Mouse (Mus musculus) liver, adult (tissue): ENCODE measurements around the gene Icosl.

ENCODE experiments used
- GATA4 ChIP-seq: IDR thresholded peaks from 2 replicates; pipeline ENCODE4 v1.6.1; 2014; ENCODE audit warnings: mild to moderate bottlenecking, low read length; ENCODE audit not compliant: insufficient replicate concordance

The Icosl gene

DNA sequence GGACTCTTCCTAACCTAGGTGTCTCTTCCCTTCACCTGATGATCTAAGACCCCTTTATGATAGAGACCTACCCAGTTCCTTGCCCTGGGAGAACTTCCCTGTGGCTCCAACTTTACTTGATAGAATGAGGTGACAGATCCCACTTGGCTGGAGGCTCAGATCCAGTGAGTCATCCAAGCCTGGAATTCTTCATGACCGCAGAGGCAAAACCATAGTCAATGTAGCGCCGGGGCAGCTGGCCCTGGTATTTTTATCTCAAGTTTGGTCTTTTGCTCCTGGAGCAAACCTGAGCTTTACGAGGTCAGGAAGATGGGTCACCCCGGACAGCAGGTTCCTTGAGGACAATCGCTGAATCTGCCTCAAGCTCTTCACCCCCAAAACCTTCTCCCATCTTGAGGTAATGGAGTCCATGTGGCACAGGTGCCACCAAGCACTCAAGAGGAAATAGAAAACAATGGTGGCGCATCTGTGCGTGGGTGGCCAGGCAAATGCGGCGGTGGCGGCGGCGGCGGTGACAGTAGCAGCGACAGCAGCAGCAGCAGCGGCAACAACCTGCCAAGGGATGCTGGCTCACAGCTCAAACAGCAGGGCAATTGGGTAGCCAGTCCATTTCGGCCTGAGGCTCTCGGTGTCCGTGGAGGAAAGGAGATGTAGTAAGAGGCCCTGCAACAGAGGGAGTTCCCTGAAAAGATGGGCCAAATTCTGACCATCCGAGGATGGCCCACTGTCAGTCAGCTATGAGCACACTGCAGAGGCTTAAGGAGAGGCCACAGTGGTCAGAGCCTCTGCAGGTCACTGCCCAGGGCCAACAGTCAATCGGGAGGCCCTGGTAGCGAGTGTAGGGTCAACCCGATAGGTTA is 23.0 kb downstream of the Icosl start:
- TF ChIP-seq GATA4: no peak

DNA sequence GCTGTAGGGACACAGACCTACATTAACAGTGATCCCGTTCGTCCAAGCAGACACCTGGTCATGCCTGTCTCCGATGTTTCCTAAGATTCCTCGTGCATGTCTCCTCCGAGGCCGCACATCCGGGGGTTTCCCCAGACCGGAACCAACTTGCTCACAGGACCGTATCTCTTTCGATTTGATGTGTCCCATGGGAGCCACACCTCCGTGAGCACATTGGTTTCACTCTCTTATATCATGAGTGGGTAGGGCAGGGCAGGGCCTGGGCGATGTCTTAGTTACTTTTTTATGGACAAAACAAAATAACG is 23.6 kb downstream of the Icosl start:
- TF ChIP-seq GATA4: no peak

DNA sequence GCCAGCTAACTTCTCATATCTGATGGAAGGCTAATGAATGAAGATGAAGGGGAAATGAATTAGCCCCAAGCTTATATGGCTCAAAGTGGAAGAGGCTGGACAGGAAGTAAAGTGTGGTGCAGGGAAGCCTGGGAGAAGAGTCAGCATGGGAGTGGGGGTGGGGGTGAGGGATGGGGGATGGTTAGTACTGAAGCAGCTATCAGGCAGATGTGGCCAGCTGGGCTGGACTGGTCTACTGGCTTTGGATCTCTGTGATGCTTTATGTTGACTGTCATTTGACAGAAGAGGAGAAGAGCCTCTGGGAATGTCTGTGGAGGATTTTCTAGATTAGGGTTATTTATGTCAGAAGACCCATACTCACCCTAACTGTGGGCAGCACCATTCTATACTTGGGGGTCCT is 26.1 kb downstream of the Icosl start:
- no peak for TF ChIP-seq GATA4

DNA sequence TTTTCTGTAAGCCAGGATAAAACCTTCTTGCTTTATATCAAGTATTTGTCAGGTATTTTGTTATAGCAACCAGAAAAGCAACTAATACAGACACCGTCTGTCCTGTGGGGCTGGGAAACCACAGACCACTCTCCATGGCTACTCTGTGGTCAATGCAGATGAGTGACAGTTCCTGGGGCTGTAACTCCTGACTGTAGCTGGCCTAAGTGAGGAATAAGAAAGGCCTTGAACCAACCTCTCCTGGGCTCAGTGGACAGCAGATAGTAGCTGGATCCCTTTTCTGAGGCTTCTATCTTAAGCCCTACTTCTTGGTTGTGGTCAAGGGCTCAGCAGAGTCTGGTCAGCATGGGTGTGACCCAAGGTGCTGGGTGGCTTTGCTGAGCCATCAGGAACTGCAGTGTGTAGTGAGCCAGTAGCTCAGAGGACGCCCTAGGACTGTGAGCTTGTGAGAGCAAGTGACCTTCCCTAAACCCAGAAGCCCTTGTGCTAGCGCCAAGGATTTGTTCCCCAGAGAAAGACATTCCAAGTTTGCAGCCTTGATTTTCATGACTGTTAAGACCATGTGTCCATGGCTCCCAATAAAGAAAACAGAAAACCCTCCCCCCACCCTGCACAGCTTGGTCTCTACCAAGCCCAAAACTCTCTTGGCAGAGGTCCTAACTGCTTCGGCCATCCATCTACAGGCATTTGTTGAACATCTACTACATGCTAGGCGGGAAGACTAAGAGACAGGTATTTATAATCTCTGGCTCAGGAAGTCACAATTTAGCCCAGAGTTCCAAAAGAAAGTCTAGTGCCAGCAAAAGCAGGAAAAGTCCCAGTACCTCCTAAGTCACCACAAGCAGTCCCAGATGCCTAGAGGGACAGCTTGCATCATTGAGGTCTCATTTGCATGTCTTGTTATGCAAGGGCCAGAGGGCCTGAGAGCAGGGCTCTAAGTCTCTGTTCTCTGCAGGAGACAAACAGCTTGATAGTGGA is 27.1 kb downstream of the Icosl start:
- TF ChIP-seq GATA4: no peak

DNA sequence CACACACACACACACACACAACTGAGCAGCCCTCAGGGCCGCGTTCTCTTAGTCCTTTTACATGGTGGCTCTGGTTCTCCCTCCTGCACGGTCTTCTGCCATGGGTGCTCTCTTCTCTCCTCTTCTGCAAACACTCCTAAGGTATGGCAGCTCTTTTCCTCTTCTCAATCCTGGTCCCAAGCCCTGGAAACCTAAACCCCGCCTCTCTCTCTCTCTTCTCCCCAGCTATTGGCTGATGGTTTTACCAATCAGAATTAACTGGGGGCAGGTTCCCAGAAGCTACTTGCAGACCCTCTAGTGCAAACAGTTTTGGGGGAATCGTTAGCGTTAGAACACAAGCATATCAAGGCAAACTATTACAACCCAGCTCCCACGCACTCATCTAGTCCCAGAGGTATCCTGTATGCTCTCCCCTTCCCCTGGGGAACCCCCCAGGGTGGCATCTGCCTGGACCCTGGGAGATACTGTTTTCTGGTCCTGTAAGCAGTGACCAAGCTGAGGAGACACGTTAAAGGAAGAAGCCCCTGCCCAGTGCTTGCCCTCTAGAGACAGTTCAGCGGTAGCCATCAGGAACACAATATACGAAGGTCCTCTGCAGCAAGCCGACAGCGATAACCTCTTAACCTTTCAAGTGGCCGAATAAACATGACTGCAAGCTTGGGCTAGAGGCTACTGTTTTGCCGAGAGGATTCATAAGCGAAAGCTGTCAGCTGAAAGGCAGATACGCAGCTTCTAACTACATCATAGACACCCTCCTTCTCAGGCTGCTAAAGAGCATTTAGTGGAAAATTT is 32.1 kb downstream of the Icosl start:
- TF ChIP-seq GATA4: no peak

DNA sequence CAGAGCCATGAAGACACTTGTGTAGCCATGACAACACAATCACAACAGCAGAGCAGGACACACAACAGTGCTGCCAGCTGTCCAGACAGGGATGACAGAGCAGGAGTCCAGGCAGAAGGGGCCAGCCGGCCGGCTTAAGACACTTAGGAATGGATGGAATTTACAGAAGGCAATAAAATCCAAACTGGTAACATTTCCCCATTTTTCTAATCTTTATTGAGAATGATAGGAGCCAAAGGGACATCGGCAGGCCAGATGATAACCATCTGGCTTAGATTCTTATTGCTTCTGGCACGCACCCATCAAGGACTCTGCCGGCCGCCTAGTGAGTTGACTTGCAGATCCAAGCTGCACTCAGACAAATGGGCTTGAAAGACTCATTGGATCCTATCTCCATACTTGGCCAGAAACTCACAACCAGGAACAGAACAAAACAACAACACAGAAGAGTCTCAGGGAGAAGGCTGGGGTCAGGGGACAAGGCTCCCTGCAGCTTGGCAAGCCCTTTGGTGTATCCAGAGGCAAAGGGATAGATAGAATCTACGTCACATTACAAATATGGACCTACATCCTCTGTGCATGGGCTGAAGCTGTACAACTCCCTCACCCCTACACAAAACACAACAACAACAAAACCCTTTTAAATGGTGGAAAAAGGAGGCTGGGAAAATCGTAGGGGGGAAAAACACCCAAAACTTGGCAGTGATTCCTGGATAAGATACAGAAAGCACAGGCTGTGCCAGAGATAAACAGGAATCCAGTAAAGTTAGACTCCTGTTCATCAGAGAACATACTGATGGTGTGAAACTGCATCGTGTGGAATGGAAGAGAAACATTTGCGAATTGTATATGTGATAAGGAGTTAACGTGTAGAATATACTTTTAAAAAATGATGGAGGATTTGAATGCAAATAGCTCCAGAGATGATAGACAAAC is 35.7 kb downstream of the Icosl start:
- no peak for TF ChIP-seq GATA4

DNA sequence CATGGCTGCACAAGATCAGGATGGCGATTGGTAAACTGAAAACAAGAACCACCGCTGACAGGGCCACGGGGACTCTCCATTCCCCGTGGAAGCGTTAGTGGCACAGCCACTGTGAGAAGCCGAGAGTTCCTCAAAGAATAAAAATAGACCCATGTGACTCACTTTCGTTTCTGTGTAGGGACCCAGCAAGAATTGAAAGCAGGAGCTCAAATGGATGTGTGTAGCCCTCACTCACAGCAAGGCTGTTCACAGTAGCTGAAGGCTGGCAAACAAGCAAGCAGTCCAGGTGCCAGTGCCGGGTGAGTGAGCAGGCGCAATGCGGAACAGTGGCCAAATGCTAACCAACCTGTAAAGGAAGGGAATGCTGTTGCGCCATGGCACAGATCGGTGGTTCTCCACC is 36.4 kb downstream of the Icosl start:
- TF ChIP-seq GATA4: no peak

DNA sequence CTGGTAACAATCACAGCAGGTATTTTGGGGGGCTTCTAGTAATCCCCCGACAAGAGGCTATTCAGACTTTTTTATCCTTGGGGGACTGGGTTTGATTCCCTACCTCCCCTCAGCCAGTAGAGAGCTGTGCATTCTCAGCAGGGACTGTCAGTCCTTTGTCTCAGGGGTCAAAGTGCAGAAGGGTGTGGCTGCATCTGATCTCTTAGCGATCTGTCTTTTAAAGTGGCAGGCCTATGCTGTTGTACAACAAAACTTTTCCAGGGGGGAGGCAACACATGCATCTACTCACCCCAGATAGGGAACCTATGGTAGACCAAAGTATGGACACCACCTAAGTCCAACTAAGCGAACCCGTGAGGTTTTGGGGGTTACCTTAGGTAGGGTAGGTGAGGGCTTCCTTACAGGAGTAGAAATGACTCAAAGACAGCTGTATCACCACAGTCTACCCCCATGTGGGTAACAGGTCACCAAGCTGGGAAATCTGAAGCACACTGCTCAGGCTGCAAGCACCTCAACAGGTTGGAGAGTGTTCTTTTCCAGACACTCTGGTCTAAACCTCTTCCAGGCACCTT is 45.5 kb downstream of the Icosl start:
- no peak for TF ChIP-seq GATA4

DNA sequence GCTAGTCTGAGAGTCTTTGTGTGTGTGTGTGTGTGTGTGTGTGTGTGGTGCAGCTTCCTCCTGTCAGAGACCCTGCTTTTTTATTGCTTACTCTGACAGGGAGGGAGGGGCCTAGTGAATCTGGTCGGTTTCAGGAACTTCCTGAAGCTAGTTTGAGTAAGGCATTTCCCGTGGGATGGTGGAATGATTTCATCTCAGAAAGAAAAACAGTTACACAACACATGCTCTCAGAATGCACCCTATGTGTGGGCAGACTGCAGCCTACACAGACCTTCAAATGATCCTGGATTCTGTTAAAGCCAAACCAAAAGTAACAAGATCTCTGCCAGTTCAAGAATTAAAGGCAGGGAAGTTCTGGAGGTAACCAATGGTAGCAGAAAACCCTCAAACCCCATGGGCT is 46.1 kb downstream of the Icosl start:
- TF ChIP-seq GATA4: no peak

DNA sequence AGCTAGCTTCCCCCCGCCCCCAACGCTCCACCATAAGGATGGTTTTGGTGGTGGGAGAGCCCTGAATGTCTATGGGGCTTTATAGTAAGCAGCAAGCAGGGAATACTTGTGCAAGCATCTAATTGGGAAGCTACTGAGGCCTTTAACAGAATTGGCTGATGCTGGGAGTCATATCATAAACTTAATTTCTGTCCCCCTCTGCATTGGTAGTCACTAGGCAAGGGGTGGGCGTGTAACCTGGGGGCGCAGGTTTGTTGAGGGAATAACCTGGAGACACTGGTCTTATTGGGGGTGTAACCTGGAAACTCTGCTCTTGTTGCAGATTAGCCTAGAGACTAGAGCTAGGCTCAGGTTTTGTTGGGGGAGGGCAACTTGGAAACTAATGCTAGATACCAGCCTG is 50.3 kb downstream of the Icosl start:
- no peak for TF ChIP-seq GATA4

DNA sequence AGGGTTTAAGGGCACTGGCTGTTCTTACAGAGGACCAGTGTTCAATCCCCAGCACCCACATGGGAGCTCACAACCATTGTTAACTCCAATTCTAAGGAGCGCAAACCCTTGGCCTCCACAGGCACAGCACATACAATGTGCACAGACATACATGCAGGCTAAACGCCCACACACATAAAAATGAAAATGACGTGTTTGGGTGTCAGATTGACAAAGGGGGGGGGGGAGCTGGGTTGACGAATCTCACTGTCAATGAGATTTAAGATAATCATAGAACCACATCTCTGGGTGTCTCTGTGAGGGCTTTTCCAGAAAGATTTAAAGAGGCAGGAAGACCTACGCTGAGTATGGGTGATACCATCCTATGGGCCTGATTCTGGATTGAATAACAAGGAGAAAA is 57.2 kb downstream of the Icosl start:
- TF ChIP-seq GATA4: no peak

DNA sequence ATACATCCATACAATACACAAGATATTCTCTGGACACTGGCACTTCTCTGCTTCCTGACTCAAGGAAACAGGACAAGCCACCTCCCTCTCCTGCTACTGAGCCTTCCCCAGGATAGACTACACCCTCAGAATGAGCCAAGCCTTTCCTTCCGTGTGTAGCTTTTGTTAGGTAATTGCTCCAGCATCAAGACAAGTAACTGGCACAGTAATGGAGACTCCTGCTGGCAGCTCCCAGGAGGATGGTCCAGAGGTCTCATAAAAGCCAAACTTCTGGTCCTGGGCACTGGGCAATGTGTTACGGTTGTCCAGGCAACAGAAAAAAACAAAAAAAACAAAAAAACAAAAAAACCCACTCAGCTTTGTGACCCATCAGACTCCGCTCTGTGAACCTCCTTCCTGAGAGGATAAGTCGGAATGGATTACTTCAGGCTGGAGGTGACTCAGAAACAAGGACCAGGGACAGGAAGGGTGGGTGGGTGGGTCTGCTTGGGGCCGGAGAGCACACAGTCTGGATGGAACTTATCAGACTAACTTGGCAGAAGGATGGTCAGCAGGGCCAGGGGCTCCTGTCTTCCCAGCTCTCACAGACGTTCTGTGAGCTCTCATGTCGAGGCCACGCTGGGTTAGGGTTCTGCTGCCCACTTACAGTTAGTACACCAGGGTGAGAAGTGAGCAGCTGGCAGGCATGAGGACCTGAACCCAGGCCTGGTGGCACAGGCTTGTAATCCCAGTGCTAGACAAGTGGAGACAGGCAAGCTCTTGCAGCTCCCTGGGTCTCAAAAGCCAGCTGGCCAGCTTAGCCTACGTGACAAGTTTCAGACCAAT is 58.2 kb downstream of the Icosl start:
- TF ChIP-seq GATA4: no peak

DNA sequence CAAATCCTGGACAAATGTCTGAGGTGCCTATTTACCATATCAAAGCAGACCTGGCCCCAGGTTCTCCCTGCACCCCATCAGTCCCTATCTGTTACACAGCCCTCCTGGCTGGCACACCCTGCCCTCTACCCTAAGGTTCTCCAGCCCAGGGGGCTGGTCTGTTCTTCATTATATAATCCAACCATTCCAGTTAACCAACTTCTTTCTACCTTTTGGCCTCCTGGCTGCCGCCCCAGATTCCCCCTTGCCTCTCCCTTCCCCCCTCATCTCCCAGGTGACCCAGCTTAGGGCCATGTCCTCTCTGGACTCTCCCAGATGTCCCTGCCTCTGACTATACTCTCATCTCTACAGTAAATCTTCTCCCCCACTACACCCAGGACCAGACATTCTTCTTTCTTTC is 58.8 kb downstream of the Icosl start:
- TF ChIP-seq GATA4: no peak

DNA sequence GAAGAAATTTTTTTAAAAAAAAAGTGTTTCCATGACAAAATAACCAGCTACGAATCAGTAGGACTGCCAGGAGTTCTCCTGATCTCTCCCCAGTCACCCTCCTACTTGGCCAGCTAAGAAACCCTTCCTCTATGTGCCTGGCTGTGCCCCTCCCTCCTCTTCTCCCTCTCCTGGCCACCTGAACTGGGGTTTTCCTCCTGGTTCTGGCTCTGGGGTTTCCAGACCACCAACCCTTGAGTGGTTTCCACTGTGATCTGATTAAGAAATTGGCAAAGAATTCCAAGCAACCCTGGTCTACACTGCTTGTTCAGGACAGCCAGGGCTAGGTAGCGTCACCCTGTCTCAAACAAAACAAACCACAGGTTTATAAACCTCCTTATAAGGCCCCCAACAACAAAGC is 59.5 kb downstream of the Icosl start:
- no peak for TF ChIP-seq GATA4

DNA sequence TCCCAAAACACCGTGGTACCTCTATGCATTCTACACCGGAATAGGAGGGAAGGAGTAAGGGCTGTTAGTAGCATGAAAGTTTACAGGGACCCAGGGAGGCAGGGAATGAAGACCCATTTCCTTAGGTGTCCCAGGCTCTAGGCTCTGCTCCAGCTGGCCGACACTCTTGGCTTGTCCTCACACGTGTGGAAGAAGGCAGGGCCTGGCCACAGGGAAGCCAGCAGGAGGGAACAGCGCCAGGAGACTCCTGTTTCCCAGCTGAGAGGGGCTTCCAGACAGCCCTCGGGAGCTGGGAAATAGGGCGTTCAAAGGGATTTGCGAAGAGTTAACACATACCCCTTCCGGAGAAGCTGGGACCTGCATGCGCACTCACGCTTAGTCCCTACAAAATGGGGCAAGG is 60.3 kb downstream of the Icosl start:
- no peak for TF ChIP-seq GATA4
